Mouse (Mus musculus): ENCODE data around the gene Hdx. TPM values are rescaled to one million over a fixed set of nuclear protein-coding genes. Genes with fewer than 3 reads are reported as not detected.

Hdx gene
- polyA plus RNA-seq, 1 experiment from 2014 or later = 0.71 TPM

GRCm38 (mm10) chrX:111537859-111538258 is 159.0 kb downstream of the Hdx start, which contains the start of gene Rps6ka6:
Gene Rps6ka6, minus strand, starts transcription at chrX:111537959.
- H3K27me3 ChIP-seq (ENCODE audit: insufficient read depth, low read length) = no peaks in the 10 kb centered on the region
- H3K27ac ChIP-seq (ENCODE audit: low read length) = no peak within 1 kb of the TSS
- H3K9me3 ChIP-seq (ENCODE audit: low read length) = no peaks in the 10 kb centered on the region
- no peak within 1 kb of the TSS for H3K4me3 ChIP-seq (ENCODE audit: low read length)
- H3K4me2 ChIP-seq (replicated peaks; ENCODE audit: low read depth, low read length) = no peak within 1 kb of the TSS
- 70% methylated on average over 10 of the region's 10 CpGs for WGBS
- H3K9ac ChIP-seq (replicated peaks; ENCODE audit: low read length) = no peak within 1 kb of the TSS
- no peaks in the 10 kb centered on the region for H3K36me3 ChIP-seq (ENCODE audit: insufficient read depth, low read length)
- no peak for ATAC-seq (ENCODE audit: low FRiP score, low TSS enrichment)
- H3K4me1 ChIP-seq (ENCODE audit: insufficient read depth, low read length) = no peaks in the 10 kb centered on the region

Other genes with a start within 250 kb of the Hdx start
- gene Rps6ka6, start 159.1 kb downstream of the Hdx start, polyA plus RNA-seq (2015; fragmentation: Nextera tagmentation; extraction: Ambion mirVana) = 21.9 and 23.4 TPM in 2 replicates
- 0.51 and 0.64 TPM in 2 replicates for gene Gm45194, start 194.3 kb upstream of the Hdx start, polyA plus RNA-seq (2015; fragmentation: Nextera tagmentation; extraction: Ambion mirVana)

All from kidney, embryonic 16.5 days (tissue).